Mouse (Mus musculus) small intestine, adult 10 weeks (tissue): ENCODE data around the gene Car4. TPM values are rescaled to one million over a fixed set of nuclear protein-coding genes. Genes with fewer than 3 reads are reported as not detected.

Source experiments
- polyA plus RNA-seq: library from polyadenylated mRNA; stranded (reverse); fragments of 350-450 nt; fragmentation: Illumina TruSeq; extraction: RNeasy Lipid Tissue Mini Kit (QIAGEN cat#74804); gene quantifications from one replicate; pipeline ENCODE4 v1.2.3, GENCODE M21; 2014; ENCODE audit warnings: low replicate concordance

Car4 gene
- polyA plus RNA-seq: 86.7 TPM

GRCm38 (mm10) chr11:84957591-84958270, at the start of gene Car4:
Car4 (plus strand) TSS chr11:84957786.

GRCm38 (mm10) chr11:84916053-84916702, 41.4 kb upstream of the Car4 start, which contains the start of gene Znhit3:
Znhit3 (minus strand) TSS chr11:84916366.

Other genes starting within 250 kb of the Car4 start
- gene Mrm1, start 138.3 kb upstream of the Car4 start, polyA plus RNA-seq: 2.6 TPM
- 68.3 TPM for gene Dhrs11, start 128.8 kb upstream of the Car4 start, polyA plus RNA-seq
- 529 TPM for gene Ggnbp2, start 87.0 kb upstream of the Car4 start, polyA plus RNA-seq
- 8.6 TPM for gene Myo19, start 77.6 kb upstream of the Car4 start, polyA plus RNA-seq
- gene Pigw, start 77.5 kb upstream of the Car4 start, polyA plus RNA-seq: 17.0 TPM
- gene Znhit3, start 41.4 kb upstream of the Car4 start, polyA plus RNA-seq: 4.0 TPM
- 56.4 TPM for gene Usp32, start 182.4 kb downstream of the Car4 start, polyA plus RNA-seq
- not detected for gene 1700125H20Rik, start 212.6 kb downstream of the Car4 start, polyA plus RNA-seq